In genomic region chr2:153491512-153492178, GRCm38 (mm10) we compare ENCODE assay signal across 8 mouse cellular contexts. TPM values are rescaled to one million over a fixed set of nuclear protein-coding genes. Genes with fewer than 3 reads are reported as not detected.
DNase-seq lines count a peak whose midpoint lies in the region; ATAC-seq and TF ChIP-seq lines count a peak whose summit lies in the region.

No protein-coding gene starts in this region.

- TF ChIP-seq CTCF in G1E (IDR thresholded peaks at IDR 0.05; ENCODE audit: low read depth, low read length) = no peak
- no peak for TF ChIP-seq CTCF in liver, embryonic 14.5 days (IDR thresholded peaks at IDR 0.05; ENCODE audit: low read depth)

- WGBS in heart, embryonic 12.5 days = 18% methylated on average over 18 of the region's 18 CpGs
- 12% methylated on average over 18 of the region's 18 CpGs for WGBS in forebrain, embryonic 10.5 days
- WGBS in liver, embryonic 14.5 days (ENCODE audit: insufficient replicate concordance) = 26% methylated on average over 18 of the region's 18 CpGs

- H3K27ac ChIP-seq in heart, embryonic 12.5 days (ENCODE audit: poor library complexity, severe bottlenecking) = peak overlapping the region; percentile 94; the same call in 1 of the 2 replicates
- H3K27ac ChIP-seq in forebrain, embryonic 10.5 days = peak overlapping the region; percentile 87
- H3K27ac ChIP-seq in liver, embryonic 14.5 days = peak overlapping the region; percentile 67

- peak overlapping the region; percentile 95 for H3K4me2 ChIP-seq in heart, embryonic 12.5 days
- H3K4me2 ChIP-seq in liver, embryonic 14.5 days (ENCODE audit: low read depth) = peak overlapping the region; percentile 77

- peak overlapping the region; percentile 71 for H3K4me3 ChIP-seq in heart, embryonic 12.5 days
- H3K4me3 ChIP-seq in G1E (ENCODE audit: low read depth, low read length) = peak overlapping the region; percentile 70; the same call in 1 of the 2 replicates
- H3K4me3 ChIP-seq in forebrain, embryonic 10.5 days = peak overlapping the region; percentile 73
- peak overlapping the region; percentile 58 to 64 for H3K4me3 ChIP-seq in liver, embryonic 14.5 days (ENCODE audit: insufficient read depth in 1 of 2, low read depth in 2 of 2, low read length in 2 of 2)

- intact Hi-C loops in heart, postnatal 36 days (cut with DNase I) = no loop called here

- H3K9me3 ChIP-seq in heart, embryonic 12.5 days (replicated peaks) = no peaks in the 10 kb centered on the region
- H3K9me3 ChIP-seq in G1E (replicated peaks) = no peaks in the 10 kb centered on the region
- no peaks in the 10 kb centered on the region for H3K9me3 ChIP-seq in forebrain, embryonic 10.5 days
- no peaks in the 10 kb centered on the region for H3K9me3 ChIP-seq in liver, embryonic 14.5 days (ENCODE audit: control insufficient read depth, low read length)

- peak overlapping the region; percentile 84 for H3K9ac ChIP-seq in heart, embryonic 12.5 days
- peak overlapping the region; percentile 78 for H3K9ac ChIP-seq in liver, embryonic 14.5 days (replicated peaks)

- no peak for DNase-seq in heart, postnatal 36 days
- DNase-seq in G1E (ENCODE audit: low spot score) (no peak), MN1 (ENCODE audit: low spot score) (no peak)
- DNase-seq in forebrain, embryonic 10.5 days (ENCODE audit: extremely low spot score, low spot score) = no peak
- no peak for DNase-seq in liver, embryonic 14.5 days (ENCODE audit: low read depth in 3 of 3, low spot score in 3 of 3)
- DNase-seq in frontal cortex, postnatal 14 days (ENCODE audit: low spot score in 2 of 2) = no peak
- no peak for DNase-seq in spleen, postnatal 4 days (ENCODE audit: low spot score in 2 of 2)

- no peak for ATAC-seq in heart, embryonic 12.5 days (ENCODE audit: insufficient number of reproducible peaks, low FRiP score)
- ATAC-seq in G1E (ENCODE audit: extremely low read depth, insufficient number of reproducible peaks, low FRiP score, poor library complexity, severe bottlenecking) = no peak
- no peak for ATAC-seq in liver, embryonic 14.5 days (ENCODE audit: insufficient read depth)

- TF ChIP-seq EP300 in liver, embryonic 14.5 days (IDR thresholded peaks at IDR 0.05; ENCODE audit: low read depth) = no peak

- no peaks in the 10 kb centered on the region for H3K27me3 ChIP-seq in heart, embryonic 12.5 days (replicated peaks)
- peaks cover 44% of the 10 kb centered on the region for H3K27me3 ChIP-seq in G1E (ENCODE audit: insufficient read depth, low read length)
- peaks cover 81% of the 10 kb centered on the region for H3K27me3 ChIP-seq in forebrain, embryonic 10.5 days (ENCODE audit: poor library complexity, severe bottlenecking)
- H3K27me3 ChIP-seq in liver, embryonic 14.5 days (ENCODE audit: control insufficient read depth, insufficient read depth, low read length) = no peaks in the 10 kb centered on the region

- peaks cover 60% of the 10 kb centered on the region for H3K4me1 ChIP-seq in heart, embryonic 12.5 days (replicated peaks)
- H3K4me1 ChIP-seq in G1E (ENCODE audit: insufficient read depth, low read depth, low read length) = peaks cover 54% of the 10 kb centered on the region
- H3K4me1 ChIP-seq in forebrain, embryonic 10.5 days = peaks cover 63% of the 10 kb centered on the region
- H3K4me1 ChIP-seq in liver, embryonic 14.5 days (replicated peaks; ENCODE audit: control insufficient read depth in 2 of 2, insufficient read depth in 2 of 2, low read length in 1 of 2) = peaks cover 55 to 70% of the 10 kb centered on the region in 2 experiments

- H3K36me3 ChIP-seq in heart, embryonic 12.5 days = no peaks in the 10 kb centered on the region
- no peaks in the 10 kb centered on the region for H3K36me3 ChIP-seq in G1E (replicated peaks)
- H3K36me3 ChIP-seq in forebrain, embryonic 10.5 days (replicated peaks) = no peaks in the 10 kb centered on the region
- no peaks in the 10 kb centered on the region for H3K36me3 ChIP-seq in liver, embryonic 14.5 days (replicated peaks; ENCODE audit: control insufficient read depth, insufficient read depth, low read depth)

RNA-seq across cellular contexts. Expression of gene 4930404H24Rik, which starts 0.9 kb away (rescaled TPM):
- not detected in 2 replicates for polyA plus RNA-seq in heart, embryonic 12.5 days (2016; fragmentation: Nextera tagmentation; extraction: Ambion mirVana)
- not detected for total RNA-seq in heart, postnatal 36 days (2021)
- total RNA-seq in G1E (2014; fragmentation: Nextera tagmentation) (not detected in 2 replicates), G1E (2017) (not detected in 2 replicates)
- polyA plus RNA-seq in G1E (2012) = not detected in 2 replicates
- polyA plus RNA-seq in forebrain, embryonic 10.5 days (2016; fragmentation: Nextera tagmentation; extraction: Ambion mirVana) = not detected in 2 replicates
- not detected in 2 replicates for polyA plus RNA-seq in liver, embryonic 14.5 days (2012; rRNA removed)
- polyA plus RNA-seq in liver, embryonic 14.5 days (2014; fragmentation: Nextera tagmentation; extraction: Ambion mirVana) = not detected in 2 replicates

RNA-seq across cellular contexts. Expression of gene Nol4l, which starts 38.1 kb away (rescaled TPM):
- polyA plus RNA-seq in heart, embryonic 12.5 days (2016; fragmentation: Nextera tagmentation; extraction: Ambion mirVana) = 14.9 and 15.2 TPM in 2 replicates
- total RNA-seq in heart, postnatal 36 days (2021) = 1 to 10 TPM; 3.9 to 4.0 TPM
- 39.2 and 45.3 TPM in 2 replicates for total RNA-seq in G1E (2014; fragmentation: Nextera tagmentation)
- total RNA-seq in G1E (2017) = 13.5 and 13.9 TPM in 2 replicates
- polyA plus RNA-seq in G1E (2012) = 19.8 and 23.4 TPM in 2 replicates
- 11.7 and 12.3 TPM in 2 replicates for polyA plus RNA-seq in forebrain, embryonic 10.5 days (2016; fragmentation: Nextera tagmentation; extraction: Ambion mirVana)
- polyA plus RNA-seq in liver, embryonic 14.5 days (2012; rRNA removed) = 5.7 and 6.0 TPM in 2 replicates
- 3.7 and 4.4 TPM in 2 replicates for polyA plus RNA-seq in liver, embryonic 14.5 days (2014; fragmentation: Nextera tagmentation; extraction: Ambion mirVana)
